Mouse (Mus musculus) lung, adult 18-20 months (tissue): Measurements from ENCODE around the gene Tex12.

Experiments used
- DNase-seq, 2 experiments: peaks; one replicate each; pipeline ENCODE4 v3.0.0; 2022; ENCODE audit warnings: mixed read lengths in 2 of 2

The Tex12 gene

GRCm38 (mm10) chr9:50554241-50555093, 6.7 kb downstream of the Tex12 start, which contains the start of gene Il18:
TSS of gene Il18 (plus strand) at chr9:50554827.
- peak; percentile 47 to 63 for DNase-seq

- no peak for DNase-seq
These were observed 7.6 kb downstream of the Tex12 start for GRCm38 (mm10) chr9:50553547-50553946.

DNA sequence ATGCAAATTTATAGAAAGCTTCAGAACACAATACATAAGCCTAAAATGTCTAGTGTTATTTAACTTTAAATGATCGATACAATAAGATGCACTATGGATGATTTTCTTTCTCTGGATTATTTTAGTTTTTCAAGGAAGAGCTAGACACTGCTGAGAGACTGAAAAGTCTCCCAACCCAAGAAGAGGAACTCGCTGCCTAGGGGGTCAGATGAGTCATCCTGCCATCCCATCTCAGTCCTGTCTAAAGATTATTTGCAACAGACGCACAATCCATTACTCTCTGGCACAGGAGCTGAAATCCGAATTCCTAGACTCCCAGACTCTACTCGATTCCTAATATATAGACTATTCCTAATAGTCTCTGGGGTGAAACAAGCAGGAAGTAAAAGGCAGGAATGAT, 8.9 kb downstream of the Tex12 start:
- no peak for DNase-seq

- no peak for DNase-seq
These were observed 12.2 kb downstream of the Tex12 start for GRCm38 (mm10) chr9:50548936-50549335.

- no peak for DNase-seq
These were observed 13.2 kb downstream of the Tex12 start for GRCm38 (mm10) chr9:50547859-50548478.

GRCm38 (mm10) chr9:50542401-50542800, 18.7 kb downstream of the Tex12 start:
- DNase-seq: no peak

DNA sequence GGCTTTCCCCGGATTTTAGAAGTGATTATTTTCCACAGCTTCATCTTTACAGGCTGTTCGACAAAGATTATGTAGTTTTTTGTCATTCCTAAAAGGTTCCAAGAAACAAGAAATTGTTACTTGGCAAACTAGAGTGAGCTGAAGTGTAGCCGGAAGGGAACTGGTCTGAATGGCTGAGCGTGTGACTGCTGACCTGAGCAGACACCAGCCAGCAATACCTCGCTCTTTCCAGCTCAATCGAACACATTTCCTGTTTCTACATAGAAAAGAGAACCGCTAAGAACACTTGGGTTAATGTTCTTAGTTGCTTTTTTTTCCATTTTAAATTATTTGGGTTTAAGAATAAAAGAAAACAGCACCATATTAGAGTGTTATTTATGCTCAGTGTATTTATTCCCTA, 21.0 kb downstream of the Tex12 start:
- no peak for DNase-seq

- no peak for DNase-seq
These were observed 23.8 kb downstream of the Tex12 start for GRCm38 (mm10) chr9:50537295-50537694.

DNA sequence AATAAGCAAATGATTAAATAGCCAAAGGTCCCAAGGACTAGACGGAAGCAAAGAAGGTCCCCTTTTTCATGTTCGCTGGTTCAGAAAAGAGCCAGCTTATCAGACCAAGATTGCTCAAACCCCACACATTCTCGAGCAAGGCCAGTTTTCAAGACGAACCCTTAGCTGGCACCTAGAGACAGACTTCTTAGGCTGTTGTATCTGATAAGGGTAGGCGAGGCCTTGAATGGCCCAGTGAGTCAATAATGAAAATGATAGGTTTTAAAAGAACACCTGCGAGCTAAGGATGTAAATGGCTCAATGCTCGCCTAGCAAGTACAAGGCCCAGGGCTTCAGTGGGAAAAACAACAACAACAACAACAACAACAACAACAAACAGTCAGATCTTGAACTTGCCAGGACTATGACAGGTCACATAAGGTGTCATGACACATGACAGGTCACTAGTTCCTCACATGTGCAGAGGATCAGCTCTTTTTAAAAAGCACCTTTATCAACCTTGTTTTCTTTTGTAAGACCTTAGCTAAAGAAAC, 24.5 kb downstream of the Tex12 start:
- no peak for DNase-seq

DNA sequence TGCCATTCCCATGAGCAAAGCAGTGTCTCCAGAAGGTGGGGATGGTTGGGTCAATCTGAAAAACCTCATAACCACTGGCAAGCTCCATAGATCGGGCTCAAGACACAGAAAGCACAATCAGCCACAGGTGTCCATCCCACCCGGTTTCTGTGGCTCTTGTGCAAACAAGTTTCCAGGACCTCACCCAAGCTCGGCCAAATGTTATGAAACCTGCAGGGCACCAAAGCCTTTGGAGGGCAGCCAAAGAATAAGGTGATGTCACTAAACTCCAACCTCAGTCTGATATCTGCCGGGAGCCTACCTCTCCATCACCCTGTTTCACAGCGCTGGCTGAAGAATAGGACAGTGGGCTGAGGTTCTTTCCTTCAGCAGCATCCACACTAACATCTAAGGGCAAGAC, 25.2 kb downstream of the Tex12 start:
- DNase-seq: peak; percentile 48 to 70

- no peak for DNase-seq
These were observed 27.3 kb downstream of the Tex12 start for GRCm38 (mm10) chr9:50533791-50534190.

GRCm38 (mm10) chr9:50533328-50533727, 27.8 kb downstream of the Tex12 start:
- peak in 1 of 2 experiments; percentile 46 for DNase-seq

- no peak for DNase-seq
These were observed 30.2 kb downstream of the Tex12 start for GRCm38 (mm10) chr9:50530890-50531289.

- DNase-seq: peak; percentile 96 to 98
These were observed 32.7 kb downstream of the Tex12 start, which contains the start of gene Pts for GRCm38 (mm10) chr9:50528293-50528892. TSS of gene Pts (minus strand) at chr9:50528724.

DNA sequence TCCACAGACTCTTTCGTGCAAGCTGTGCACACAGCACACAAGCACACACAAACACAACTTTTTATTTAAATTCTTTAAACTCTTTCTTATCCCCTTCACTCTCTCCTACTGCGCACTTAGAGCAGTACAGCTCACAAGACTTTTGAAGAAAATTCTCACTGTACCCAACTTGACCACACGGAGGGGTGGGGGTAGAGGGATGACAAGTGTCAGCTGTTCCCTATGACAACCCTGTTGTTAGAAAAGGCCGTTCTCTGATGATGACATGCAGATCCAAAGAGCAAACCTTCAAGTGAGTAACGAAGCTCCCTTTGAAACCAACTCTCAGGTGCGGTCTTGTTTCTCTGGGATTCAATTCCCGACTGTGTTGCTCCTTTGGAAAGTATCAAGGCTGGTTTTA, 33.3 kb downstream of the Tex12 start:
- DNase-seq: no peak

GRCm38 (mm10) chr9:50525585-50525984, 35.5 kb downstream of the Tex12 start:
- no peak for DNase-seq

GRCm38 (mm10) chr9:50524936-50525335, 36.2 kb downstream of the Tex12 start:
- DNase-seq: no peak

DNA sequence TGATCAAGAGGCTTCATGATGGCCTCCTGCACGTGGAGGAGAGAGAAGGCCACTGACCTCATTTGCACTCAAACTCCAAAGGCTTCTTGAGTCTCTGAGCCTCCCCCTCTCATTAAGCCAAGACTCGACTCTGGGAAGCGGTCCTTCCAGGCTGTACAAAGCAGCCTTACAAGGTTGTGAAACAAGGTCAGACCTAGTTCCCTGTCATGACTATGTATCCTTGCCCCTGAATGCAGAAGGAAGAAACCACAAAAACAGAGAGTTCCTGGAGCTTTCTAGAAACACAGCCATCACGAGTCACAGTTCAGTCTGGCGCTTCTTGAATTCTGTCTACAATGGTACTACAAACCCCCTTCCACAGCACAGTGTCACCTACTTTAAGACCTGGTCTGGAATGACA, 38.6 kb downstream of the Tex12 start:
- peak in 1 of 2 experiments; percentile 23 for DNase-seq

GRCm38 (mm10) chr9:50521562-50521961, 39.6 kb downstream of the Tex12 start:
- no peak for DNase-seq

- DNase-seq: no peak
These were observed 40.4 kb downstream of the Tex12 start for GRCm38 (mm10) chr9:50520748-50521147.

GRCm38 (mm10) chr9:50518781-50519180, 42.3 kb downstream of the Tex12 start:
- no peak for DNase-seq

DNA sequence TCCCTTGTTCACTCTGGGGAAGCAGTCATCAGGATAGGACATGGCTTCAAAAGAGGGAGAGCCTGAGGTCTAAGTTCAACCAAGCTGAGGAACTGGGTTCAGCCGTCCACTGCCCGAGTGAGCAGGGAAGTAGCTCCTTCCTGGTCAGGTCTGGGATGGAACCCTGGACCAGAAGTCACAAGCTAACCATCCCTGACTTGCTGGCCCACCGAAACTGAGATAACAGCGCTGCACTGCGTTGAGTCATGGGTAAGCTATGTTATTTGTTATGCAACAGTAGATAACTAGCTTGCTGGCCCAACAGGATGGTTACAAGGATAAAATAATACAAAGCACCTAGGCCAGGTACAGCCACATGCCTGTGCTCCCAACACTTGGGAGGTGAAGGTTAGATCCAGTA, 45.7 kb downstream of the Tex12 start:
- DNase-seq: no peak

- DNase-seq: no peak
These were observed 53.6 kb downstream of the Tex12 start for GRCm38 (mm10) chr9:50507570-50507969.
